Mouse (Mus musculus) MEL (cell line): ENCODE data around the gene Arhgef3.

Experiments
- CTCF ChIP-seq, 3 experiments: IDR thresholded peaks in 2 of 3; conservative IDR thresholded peaks in 1 of 3; 2 replicates each; pipeline ENCODE4 v1.5.1; 2011 to 2012; ENCODE audit warnings: low read length in 3 of 3, low read depth in 2 of 3, mild to moderate bottlenecking in 2 of 3, improper control_type of control experiment in 1 of 3, inconsistent platforms in 1 of 3, mixed read lengths in 1 of 3, moderate library complexity in 1 of 3; ENCODE audit not compliant: control insufficient read depth in 1 of 3, insufficient read depth in 1 of 3, poor library complexity in 1 of 3, severe bottlenecking in 1 of 3
- E2F4 ChIP-seq: IDR thresholded peaks from 2 replicates; pipeline ENCODE4 v1.6.1; 2011; ENCODE audit warnings: low read depth, low read length, improper control_type of control experiment, borderline replicate concordance
- GABPA ChIP-seq: IDR thresholded peaks from 2 replicates; pipeline ENCODE4 v1.6.1; 2012; ENCODE audit warnings: low read depth, mild to moderate bottlenecking, inconsistent platforms, low read length, improper control_type of control experiment, moderate library complexity
- GATA1 ChIP-seq: IDR thresholded peaks from 2 replicates; pipeline ENCODE4 v1.6.1; 2011; ENCODE audit warnings: low read depth, low read length, improper control_type of control experiment
- MEF2A ChIP-seq: IDR thresholded peaks from 2 replicates; pipeline ENCODE4 v1.6.1; 2014; ENCODE audit warnings: low read depth, mild to moderate bottlenecking, inconsistent platforms, low read length, improper control_type of control experiment; ENCODE audit not compliant: poor library complexity, insufficient replicate concordance, severe bottlenecking; ENCODE audit errors: extremely low read depth
- MYC ChIP-seq: IDR thresholded peaks from 2 replicates; pipeline ENCODE4 v1.6.1; 2011; ENCODE audit warnings: low read depth, mild to moderate bottlenecking, low read length, improper control_type of control experiment, moderate library complexity
- NRF1 ChIP-seq: IDR thresholded peaks from 2 replicates; pipeline ENCODE4 v1.6.1; 2014; ENCODE audit warnings: low read depth, mild to moderate bottlenecking, inconsistent platforms, low read length, improper control_type of control experiment, moderate library complexity; ENCODE audit not compliant: poor library complexity, insufficient read depth, severe bottlenecking
- POLR2A ChIP-seq, 2 experiments: IDR thresholded peaks; 2 replicates each; pipeline ENCODE4 v1.6.1; 2011 to 2012; ENCODE audit warnings: low read length in 2 of 2, mild to moderate bottlenecking in 2 of 2, control low read depth in 1 of 2, improper control_type of control experiment in 1 of 2, low read depth in 1 of 2, moderate library complexity in 1 of 2; ENCODE audit not compliant: control insufficient read depth in 1 of 2, insufficient read depth in 1 of 2, poor library complexity in 1 of 2
- RAD21 ChIP-seq: IDR thresholded peaks from 2 replicates; pipeline ENCODE4 v1.6.1; 2011; ENCODE audit warnings: mild to moderate bottlenecking, low read depth, low read length, improper control_type of control experiment
- TAL1 ChIP-seq: IDR thresholded peaks from 2 replicates; pipeline ENCODE4 v1.6.1; 2012; ENCODE audit warnings: mild to moderate bottlenecking, inconsistent platforms, low read length, moderate library complexity, mixed read lengths
- TCF12 ChIP-seq: IDR thresholded peaks from 2 replicates; pipeline ENCODE4 v1.6.1; 2014; ENCODE audit warnings: low read depth, mild to moderate bottlenecking, inconsistent platforms, low read length, improper control_type of control experiment, moderate library complexity
- UBTF ChIP-seq: IDR thresholded peaks from 2 replicates; pipeline ENCODE4 v1.6.1; 2012; ENCODE audit warnings: low read depth, mild to moderate bottlenecking, inconsistent platforms, low read length, improper control_type of control experiment, moderate library complexity, borderline replicate concordance; ENCODE audit not compliant: insufficient read depth
- ZNF384 ChIP-seq: IDR thresholded peaks from 2 replicates; pipeline ENCODE4 v1.6.1; 2012; ENCODE audit warnings: low read depth, mild to moderate bottlenecking, inconsistent platforms, low read length, improper control_type of control experiment

DNA sequence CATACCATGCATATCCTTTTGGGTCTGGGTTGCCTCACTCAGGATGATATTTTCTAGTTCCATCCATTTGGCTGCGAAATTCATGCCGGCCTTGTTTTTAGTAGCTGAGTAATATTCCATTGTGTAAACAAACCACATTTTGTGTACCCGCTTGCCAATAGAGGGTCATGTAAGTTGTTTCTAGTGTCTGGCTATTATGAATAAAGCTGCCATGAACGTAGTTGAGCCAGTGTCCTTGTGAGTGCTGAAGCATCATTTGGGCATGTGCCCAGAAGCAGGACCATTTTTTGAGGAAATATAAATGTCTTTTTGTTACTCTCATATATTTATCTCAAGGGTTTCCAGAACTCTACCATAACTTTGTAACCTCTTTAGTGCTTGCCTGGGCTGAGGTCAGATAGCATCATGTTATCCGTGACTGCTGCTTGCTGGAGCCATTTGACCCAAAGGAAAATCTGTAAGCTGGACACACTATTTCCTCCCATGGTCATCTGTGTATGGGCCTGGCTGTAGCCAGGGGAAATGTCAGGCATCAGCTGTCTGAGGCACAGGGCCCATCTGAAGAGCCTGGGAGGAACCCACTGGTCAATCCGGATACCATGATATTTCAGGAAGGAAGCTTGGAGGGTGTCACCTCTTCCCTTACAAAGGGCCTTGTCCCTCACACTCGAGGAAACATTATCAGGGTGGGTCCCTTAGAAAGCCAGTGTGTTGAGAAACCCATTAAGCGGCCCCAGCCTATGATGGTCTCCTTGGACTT, 63.3 kb downstream of the Arhgef3 start:
- TF ChIP-seq GABPA (no peak), NRF1 (no peak), CTCF (IDR thresholded peaks at IDR 0.05 in 2 of 3, conservative IDR thresholded peaks at IDR 0.05 in 1 of 3; ENCODE audit: control insufficient read depth in 1 of 3, insufficient read depth in 1 of 3, low read depth in 2 of 3, low read length in 3 of 3, poor library complexity in 1 of 3, severe bottlenecking in 1 of 3) (no peak), E2F4 (no peak), RAD21 (no peak), MEF2A (no peak), GATA1 (no peak), TAL1 (no peak), ZNF384 (no peak), TCF12 (no peak), UBTF (no peak), POLR2A (IDR thresholded peaks at IDR 0.05; ENCODE audit: control insufficient read depth in 1 of 2, insufficient read depth in 1 of 2, low read depth in 1 of 2, low read length in 2 of 2, poor library complexity in 1 of 2) (no peak), MYC (no peak)
